Comparison of ENCODE assay signal across 8 mouse cellular contexts in genomic region chr2:18822711-18823110, GRCm38 (mm10).
DNase-seq lines count a peak whose midpoint lies in the region; ATAC-seq and TF ChIP-seq lines count a peak whose summit lies in the region.
"Had no signal": no experiment of that assay in that cellular context is flagged by ENCODE, and none has a peak within 500 bp of the region (broad histone marks: within the 10 kb centered on the region; RNA-seq: fewer than 3 reads in every experiment).

No protein-coding gene starts in this region.

- peak overlapping the region; percentile 71 for H3K4me3 ChIP-seq in gastrocnemius, adult 2 months

- DNase-seq in kidney, postnatal 14 days: peak; percentile 36
- DNase-seq in kidney, adult 18-20 months: no peak
- DNase-seq in cerebellum, adult 9-10 months: peak; percentile 20
- peak; percentile 73 for DNase-seq in gastrocnemius, adult 2 months
- DNase-seq in heart, postnatal 4 days: peak; percentile 72
- no peak for DNase-seq in thymus, postnatal 10 days (ENCODE audit: low spot score in 2 of 2)

- no peak for TF ChIP-seq CTCF in gastrocnemius, adult 2 months (IDR thresholded peaks at IDR 0.05)

- intact Hi-C loops in gastrocnemius, adult 2 months (cut with DNase I): no loop called here

- H3K27ac ChIP-seq in gastrocnemius, adult 2 months: no peak overlapping the region

- ATAC-seq in megakaryocyte-erythroid progenitor cell, adult 5-6 weeks (replicated peaks; ENCODE audit: low FRiP score, low TSS enrichment, poor library complexity, severe bottlenecking): no peak
- ATAC-seq: Patski had no signal

Comparison
In these comparisons a context has a peak if more than half of its experiments do, and no peak if none do; other contexts are left out.
1. DNase-seq: peak in kidney, postnatal 14 days (single experiment), cerebellum, adult 9-10 months (single experiment), gastrocnemius, adult 2 months (single experiment) and heart, postnatal 4 days (single experiment); none in kidney, adult 18-20 months (single experiment) and thymus, postnatal 10 days (0 of 2).